8 mouse cellular contexts compared by ENCODE assay signal in the genomic region with DNA sequence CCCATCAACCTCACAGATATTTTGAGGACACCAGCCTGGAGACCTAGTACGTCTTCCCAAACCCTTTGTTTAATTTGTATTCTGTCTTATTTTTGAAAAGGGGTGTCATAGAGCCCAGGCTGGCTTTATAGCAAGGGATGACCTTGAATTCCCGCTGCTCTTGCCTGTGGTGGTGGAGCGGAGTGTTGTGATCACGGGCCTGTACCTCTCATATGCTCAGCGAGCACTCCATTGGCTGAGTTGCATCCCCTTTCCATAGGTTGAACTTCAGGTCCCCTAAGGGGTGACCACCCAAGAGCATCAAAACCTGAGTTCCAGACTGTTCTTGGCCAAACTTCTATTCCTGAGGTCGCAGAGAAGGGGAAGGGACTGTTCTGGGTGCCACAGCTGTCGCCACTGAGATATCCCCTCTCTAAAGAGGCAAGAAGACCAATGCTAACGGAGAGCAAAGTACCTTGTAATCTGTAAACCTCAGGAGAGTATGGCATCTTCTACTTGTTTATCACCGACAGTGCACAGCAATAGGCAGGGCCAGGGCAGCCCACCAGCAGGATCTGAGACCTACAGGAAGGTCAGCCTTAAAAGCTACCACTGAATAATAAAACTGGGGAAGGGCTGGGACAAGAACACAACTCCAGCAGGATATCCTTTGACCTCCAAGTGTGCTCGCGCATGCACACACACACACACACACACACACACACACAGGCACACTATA. TPM values are rescaled to one million over a fixed set of nuclear protein-coding genes. Genes with fewer than 3 reads are reported as not detected.
A peak's percentile ranks its signal among the peaks of the same experiment; 100 is the strongest.
DNase-seq lines count a peak whose midpoint lies in the region; ATAC-seq lines count a peak whose summit lies in the region.

No protein-coding gene starts in this region.

- peak overlapping the region; percentile 39 for H3K4me2 ChIP-seq in kidney, embryonic 14.5 days (replicated peaks; ENCODE audit: low read depth, low read length)
- peak overlapping the region; percentile 48 for H3K4me2 ChIP-seq in embryonic facial prominence, embryonic 12.5 days (replicated peaks)
- peak overlapping the region; percentile 47 for H3K4me2 ChIP-seq in hindbrain, embryonic 13.5 days
- peak overlapping the region; percentile 38; the same call in 1 of the 2 replicates for H3K4me2 ChIP-seq in midbrain, embryonic 11.5 days

- ATAC-seq in kidney, embryonic 14.5 days (ENCODE audit: low FRiP score, low TSS enrichment), result peak; percentile 17; the same call in 1 of the 2 replicates
- no peak for ATAC-seq in embryonic facial prominence, embryonic 12.5 days (ENCODE audit: insufficient number of reproducible peaks, insufficient read depth, low FRiP score, low TSS enrichment)
- peak; percentile 19; the same call in 1 of the 2 replicates for ATAC-seq in hindbrain, embryonic 13.5 days (ENCODE audit: low FRiP score)
- ATAC-seq in midbrain, embryonic 11.5 days (ENCODE audit: low FRiP score), result peak; percentile 41

- DNase-seq in kidney, adult 11 months, result no peak
- no peak for DNase-seq in midbrain, embryonic 11.5 days (ENCODE audit: low spot score, missing footprints)
- DNase-seq in urinary bladder, postnatal 25 days (ENCODE audit: low spot score), result no peak
- no peak for DNase-seq in urinary bladder, postnatal 4 days (ENCODE audit: low spot score in 2 of 2)
- DNase-seq in testis, postnatal 14 days (ENCODE audit: low spot score), result no peak

- peaks cover 5% of the 10 kb centered on the region; the same call in 1 of the 2 replicates for H3K4me1 ChIP-seq in kidney, embryonic 14.5 days (ENCODE audit: control insufficient read depth, insufficient read depth, low read length)
- peaks cover 4% of the 10 kb centered on the region; the same call in 1 of the 2 replicates for H3K4me1 ChIP-seq in embryonic facial prominence, embryonic 12.5 days
- H3K4me1 ChIP-seq in hindbrain, embryonic 13.5 days (replicated peaks), result peaks cover 19% of the 10 kb centered on the region
- H3K4me1 ChIP-seq in midbrain, embryonic 11.5 days (ENCODE audit: control insufficient read depth, insufficient read depth, low read length), result no peaks in the 10 kb centered on the region; the same call in 1 of the 2 replicates

- no peak overlapping the region for H3K27ac ChIP-seq in kidney, embryonic 14.5 days (ENCODE audit: low read depth, low read length)
- no peak overlapping the region for H3K27ac ChIP-seq in embryonic facial prominence, embryonic 12.5 days
- peak overlapping the region; percentile 95 for H3K27ac ChIP-seq in hindbrain, embryonic 13.5 days
- no peak overlapping the region for H3K27ac ChIP-seq in midbrain, embryonic 11.5 days (ENCODE audit: low read depth, low read length)

- WGBS in kidney, embryonic 14.5 days, result 81% methylated on average over 11 of the region's 11 CpGs
- WGBS in embryonic facial prominence, embryonic 12.5 days, result 77% methylated on average over 11 of the region's 11 CpGs
- 77% methylated on average over 11 of the region's 11 CpGs for WGBS in hindbrain, embryonic 13.5 days
- 81% methylated on average over 11 of the region's 11 CpGs for WGBS in midbrain, embryonic 11.5 days

- no peaks in the 10 kb centered on the region for H3K36me3 ChIP-seq in kidney, embryonic 14.5 days (ENCODE audit: control insufficient read depth, insufficient read depth, low read length)
- no peaks in the 10 kb centered on the region for H3K36me3 ChIP-seq in embryonic facial prominence, embryonic 12.5 days
- H3K36me3 ChIP-seq in hindbrain, embryonic 13.5 days, result no peaks in the 10 kb centered on the region
- H3K36me3 ChIP-seq in midbrain, embryonic 11.5 days (ENCODE audit: control insufficient read depth, insufficient read depth, low read length), result no peaks in the 10 kb centered on the region

- no peaks in the 10 kb centered on the region for H3K27me3 ChIP-seq in kidney, embryonic 14.5 days (ENCODE audit: control insufficient read depth, insufficient read depth, low read length)
- H3K27me3 ChIP-seq in embryonic facial prominence, embryonic 12.5 days, result no peaks in the 10 kb centered on the region
- no peaks in the 10 kb centered on the region for H3K27me3 ChIP-seq in hindbrain, embryonic 13.5 days
- H3K27me3 ChIP-seq in midbrain, embryonic 11.5 days (ENCODE audit: control insufficient read depth, insufficient read depth, low read length), result no peaks in the 10 kb centered on the region

- H3K9me3 ChIP-seq in kidney, embryonic 14.5 days (ENCODE audit: control insufficient read depth, low read length), result no peaks in the 10 kb centered on the region
- H3K9me3 ChIP-seq in embryonic facial prominence, embryonic 12.5 days, result no peaks in the 10 kb centered on the region
- H3K9me3 ChIP-seq in hindbrain, embryonic 13.5 days, result no peaks in the 10 kb centered on the region
- H3K9me3 ChIP-seq in midbrain, embryonic 11.5 days (ENCODE audit: control insufficient read depth, low read length), result no peaks in the 10 kb centered on the region

- H3K9ac ChIP-seq in kidney, embryonic 14.5 days (ENCODE audit: low read depth, low read length), result no peak overlapping the region; the same call in 1 of the 2 replicates
- 0 out of 2 replicates have a peak overlapping the region, but pooled peaks have one; percentile 20 for H3K9ac ChIP-seq in embryonic facial prominence, embryonic 12.5 days
- H3K9ac ChIP-seq in hindbrain, embryonic 13.5 days, result peak overlapping the region; percentile 67
- peak overlapping the region; percentile 7; the same call in 1 of the 2 replicates for H3K9ac ChIP-seq in midbrain, embryonic 11.5 days (ENCODE audit: low read length)

- peak overlapping the region; percentile 11; the same call in 1 of the 2 replicates for H3K4me3 ChIP-seq in kidney, embryonic 14.5 days (ENCODE audit: low read length)
- peak overlapping the region; percentile 28; the same call in 1 of the 2 replicates for H3K4me3 ChIP-seq in embryonic facial prominence, embryonic 12.5 days
- H3K4me3 ChIP-seq in hindbrain, embryonic 13.5 days, result peak overlapping the region; percentile 25
- no peak overlapping the region for H3K4me3 ChIP-seq in midbrain, embryonic 11.5 days (ENCODE audit: low read depth, low read length)

RNA-seq across cellular contexts. Expression of a gene that starts 3.5 kb away (rescaled TPM):
- 0.24 TPM in 1 of 2 replicates, not detected in the other for polyA plus RNA-seq in kidney, embryonic 14.5 days (2014; fragmentation: Nextera tagmentation; extraction: Ambion mirVana)
- 1.5 and 1.8 TPM in 2 replicates for polyA plus RNA-seq in embryonic facial prominence, embryonic 12.5 days (2016; fragmentation: Nextera tagmentation; extraction: Ambion mirVana)
- polyA plus RNA-seq in hindbrain, embryonic 13.5 days (2015; fragmentation: Nextera tagmentation; extraction: Ambion mirVana), result 0.23 and 0.52 TPM in 2 replicates
- polyA plus RNA-seq in midbrain, embryonic 11.5 days (2014; fragmentation: Nextera tagmentation; extraction: Ambion mirVana), result not detected in 2 replicates

RNA-seq across cellular contexts. Expression of a gene that starts 11.2 kb away (rescaled TPM):
- 12.0 and 14.6 TPM in 2 replicates for polyA plus RNA-seq in kidney, embryonic 14.5 days (2014; fragmentation: Nextera tagmentation; extraction: Ambion mirVana)
- polyA plus RNA-seq in embryonic facial prominence, embryonic 12.5 days (2016; fragmentation: Nextera tagmentation; extraction: Ambion mirVana), result 14.4 TPM in 2 replicates
- polyA plus RNA-seq in hindbrain, embryonic 13.5 days (2015; fragmentation: Nextera tagmentation; extraction: Ambion mirVana), result 16.9 and 17.3 TPM in 2 replicates
- polyA plus RNA-seq in midbrain, embryonic 11.5 days (2014; fragmentation: Nextera tagmentation; extraction: Ambion mirVana), result 10.5 and 12.4 TPM in 2 replicates

RNA-seq across cellular contexts. Expression of a gene that starts 12.2 kb away (rescaled TPM):
- not detected in 2 replicates for polyA plus RNA-seq in kidney, embryonic 14.5 days (2014; fragmentation: Nextera tagmentation; extraction: Ambion mirVana)
- not detected in 2 replicates for polyA plus RNA-seq in embryonic facial prominence, embryonic 12.5 days (2016; fragmentation: Nextera tagmentation; extraction: Ambion mirVana)
- polyA plus RNA-seq in hindbrain, embryonic 13.5 days (2015; fragmentation: Nextera tagmentation; extraction: Ambion mirVana), result not detected in 2 replicates
- polyA plus RNA-seq in midbrain, embryonic 11.5 days (2014; fragmentation: Nextera tagmentation; extraction: Ambion mirVana), result not detected in 2 replicates

RNA-seq across cellular contexts. Expression of a gene that starts 30.1 kb away (rescaled TPM):
- 14.7 and 18.3 TPM in 2 replicates for polyA plus RNA-seq in kidney, embryonic 14.5 days (2014; fragmentation: Nextera tagmentation; extraction: Ambion mirVana)
- 50.3 and 50.9 TPM in 2 replicates for polyA plus RNA-seq in embryonic facial prominence, embryonic 12.5 days (2016; fragmentation: Nextera tagmentation; extraction: Ambion mirVana)
- 132 and 142 TPM in 2 replicates for polyA plus RNA-seq in hindbrain, embryonic 13.5 days (2015; fragmentation: Nextera tagmentation; extraction: Ambion mirVana)
- polyA plus RNA-seq in midbrain, embryonic 11.5 days (2014; fragmentation: Nextera tagmentation; extraction: Ambion mirVana), result 47.3 and 47.8 TPM in 2 replicates

RNA-seq across cellular contexts. Expression of a gene that starts 43.6 kb away (rescaled TPM):
- 248 and 380 TPM in 2 replicates for polyA plus RNA-seq in kidney, embryonic 14.5 days (2014; fragmentation: Nextera tagmentation; extraction: Ambion mirVana)
- 512 and 623 TPM in 2 replicates for polyA plus RNA-seq in embryonic facial prominence, embryonic 12.5 days (2016; fragmentation: Nextera tagmentation; extraction: Ambion mirVana)
- 128 and 217 TPM in 2 replicates for polyA plus RNA-seq in hindbrain, embryonic 13.5 days (2015; fragmentation: Nextera tagmentation; extraction: Ambion mirVana)
- 128 and 136 TPM in 2 replicates for polyA plus RNA-seq in midbrain, embryonic 11.5 days (2014; fragmentation: Nextera tagmentation; extraction: Ambion mirVana)
